Mouse (Mus musculus) lung, postnatal 0 days (tissue): ENCODE data around the gene Caprin1. TPM values are rescaled to one million over a fixed set of nuclear protein-coding genes. Genes with fewer than 3 reads are reported as not detected.

ENCODE experiments used
- ATAC-seq: fragments of 200-750 bp; cut with Nextera tagmentation; 2 replicates; pipeline ENCODE4 v1.8.0; 2017; ENCODE audit warnings: moderate library complexity
- DNase-seq: peaks from one replicate; pipeline ENCODE4 v3.0.0-alpha.2; 2016; ENCODE audit warnings: low spot score
- H3K27ac ChIP-seq: fragments of 300-500 bp; sonication (generic); 2 replicates; pipeline ENCODE4 v1.5.1; 2014; ENCODE audit warnings: antibody characterized with exemption, mild to moderate bottlenecking, low read length, mixed read lengths
- H3K27me3 ChIP-seq: fragments of 300-500 bp; sonication (generic); replicated peaks from 2 replicates; pipeline ENCODE4 v1.6.1; 2014; ENCODE audit warnings: low read length, mixed read lengths; ENCODE audit not compliant: insufficient read depth
- H3K36me3 ChIP-seq: fragments of 300-500 bp; sonication (generic); 2 replicates; pipeline ENCODE4 v1.6.1; 2014; ENCODE audit warnings: low read length, mixed read lengths; ENCODE audit not compliant: insufficient read depth
- H3K4me1 ChIP-seq: fragments of 300-500 bp; sonication (generic); 2 replicates; pipeline ENCODE4 v1.6.1; 2014; ENCODE audit warnings: antibody characterized with exemption, low read depth, low read length, mixed read lengths; ENCODE audit not compliant: insufficient read depth
- H3K4me2 ChIP-seq: fragments of 300-500 bp; sonication (generic); replicated peaks from 2 replicates; pipeline ENCODE4 v1.6.1; 2014; ENCODE audit warnings: low read depth, mild to moderate bottlenecking, low read length, moderate library complexity, mixed read lengths
- H3K4me3 ChIP-seq: fragments of 300-500 bp; sonication (generic); 2 replicates; pipeline ENCODE4 v1.5.1; 2014; ENCODE audit warnings: low read depth, low read length
- H3K9ac ChIP-seq: fragments of 300-500 bp; sonication (generic); replicated peaks from 2 replicates; pipeline ENCODE4 v1.6.1; 2014; ENCODE audit warnings: low read depth, mild to moderate bottlenecking
- H3K9me3 ChIP-seq: fragments of 300-500 bp; sonication (generic); 2 replicates; pipeline ENCODE4 v1.6.1; 2016; ENCODE audit warnings: low read length, mixed read lengths
- CTCF ChIP-seq: IDR thresholded peaks from 2 replicates; pipeline ENCODE4 v1.5.1; 2016; ENCODE audit warnings: antibody characterized with exemption, mild to moderate bottlenecking
- EP300 ChIP-seq: IDR thresholded peaks from 2 replicates; pipeline ENCODE4 v1.6.1; 2016; ENCODE audit warnings: antibody characterized with exemption, mild to moderate bottlenecking, control low read depth
- WGBS: fragments of 180-500 bp; shearing (Covaris S2); extraction: QIAGEN DNeasy Blood & Tissue Kit; methylation state at CpG from one replicate; pipeline ENCODE4 v1.1.7; 2014; 5-methylcytosine and 5-hydroxymethylcytosine counted together
- polyA plus RNA-seq: library from polyadenylated mRNA; unstranded; fragments of >200 nt; fragmentation: Nextera tagmentation; extraction: Ambion mirVana; gene quantifications from 2 replicates; pipeline ENCODE4 v1.2.1, GENCODE M21; 2015

Gene Caprin1
- polyA plus RNA-seq, 1 experiment from 2014 or later: 87.8 TPM

DNA sequence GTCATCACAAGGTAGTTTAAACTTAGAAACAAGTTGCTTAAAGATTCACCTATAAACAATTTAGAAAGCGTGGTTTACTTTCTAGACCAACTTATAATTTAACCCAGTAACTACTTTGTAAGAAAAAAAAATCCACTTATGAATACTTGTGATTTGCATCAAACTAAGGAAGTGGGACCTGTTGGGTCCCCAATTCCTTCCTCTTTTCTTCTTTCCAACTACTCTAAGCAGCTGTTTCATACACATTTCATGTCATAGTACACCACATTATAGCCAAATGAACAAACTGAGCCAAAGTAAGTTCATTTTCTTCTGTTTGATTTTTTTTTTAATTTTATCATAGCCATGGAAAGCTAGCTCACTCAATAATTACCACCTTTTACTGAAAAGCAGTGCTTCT, 11.7 kb downstream of the Caprin1 start:
- DNase-seq (no peak), ATAC-seq (no peak)
- Histone ChIP-seq H3K27ac (no peak overlapping the region), H3K36me3 (peaks cover 9% of the 10 kb centered on the region), H3K4me1 (no peaks in the 10 kb centered on the region), H3K4me3 (no peak overlapping the region), H3K9ac (no peak overlapping the region), H3K9me3 (no peaks in the 10 kb centered on the region), H3K4me2 (no peak overlapping the region), H3K27me3 (no peaks in the 10 kb centered on the region)
- TF ChIP-seq EP300: no peak
- no peak for TF ChIP-seq CTCF
- 94% methylated on average over 1 of the region's 1 CpGs for WGBS

DNA sequence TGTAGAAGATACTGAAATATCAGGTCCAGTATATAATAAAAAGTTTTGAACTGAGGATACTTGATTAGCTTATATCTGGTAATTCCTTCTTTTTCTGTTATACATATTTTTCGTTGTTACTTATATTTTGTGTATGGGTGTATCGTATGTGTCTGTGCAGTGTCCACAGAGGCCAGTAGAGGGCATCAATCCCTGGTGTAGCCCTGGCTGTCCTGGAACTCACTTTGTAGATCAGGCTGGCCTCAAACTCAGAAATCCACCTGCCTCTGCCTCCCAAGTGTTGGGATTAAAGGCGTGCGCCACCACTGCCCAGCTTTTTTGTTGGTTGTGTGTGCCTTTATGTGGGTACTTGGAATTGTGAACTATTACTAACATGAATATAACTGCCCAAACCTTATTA, 12.8 kb downstream of the Caprin1 start:
- no peak for DNase-seq
- H3K9me3 ChIP-seq: no peaks in the 10 kb centered on the region
- H3K4me1 ChIP-seq: no peaks in the 10 kb centered on the region
- TF ChIP-seq EP300: no peak
- peak; percentile 62 for TF ChIP-seq CTCF
- H3K4me3 ChIP-seq: no peak overlapping the region
- H3K27ac ChIP-seq: no peak overlapping the region
- no peak overlapping the region for H3K9ac ChIP-seq
- H3K4me2 ChIP-seq: no peak overlapping the region
- WGBS: 82% methylated on average over 4 of the region's 4 CpGs
- peaks cover 9% of the 10 kb centered on the region for H3K36me3 ChIP-seq
- no peaks in the 10 kb centered on the region for H3K27me3 ChIP-seq
- no peak for ATAC-seq

DNA sequence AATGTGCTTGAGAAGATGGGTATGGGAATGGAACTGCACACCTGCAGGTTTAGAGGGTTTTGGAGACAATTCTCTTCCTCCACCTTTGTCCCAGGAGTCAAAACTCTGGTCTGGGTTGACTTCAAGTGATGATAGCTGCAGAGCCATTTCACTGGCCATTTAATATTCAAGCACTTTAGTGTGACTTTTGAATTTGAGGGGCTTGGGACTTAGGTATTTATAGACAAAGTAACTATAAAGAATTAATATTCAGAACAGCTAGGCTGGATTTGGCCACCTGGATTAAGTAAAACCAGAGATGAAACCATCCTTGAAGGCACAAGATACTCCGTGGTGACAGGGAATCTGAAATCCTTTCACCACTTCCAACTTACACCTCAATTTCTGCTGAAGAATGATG, 35.0 kb downstream of the Caprin1 start:
- Histone ChIP-seq H3K4me2 (no peak overlapping the region), H3K4me1 (no peaks in the 10 kb centered on the region), H3K27ac (no peak overlapping the region), H3K36me3 (no peaks in the 10 kb centered on the region; the same call in 1 of the 2 replicates), H3K9ac (no peak overlapping the region), H3K27me3 (no peaks in the 10 kb centered on the region), H3K4me3 (no peak overlapping the region), H3K9me3 (no peaks in the 10 kb centered on the region)
- 61% methylated on average over 1 of the region's 1 CpGs for WGBS
- no peak for DNase-seq
- TF ChIP-seq CTCF (no peak), EP300 (no peak)
- ATAC-seq: no peak

GRCm38 (mm10) chr2:103761993-103762392, 35.5 kb downstream of the Caprin1 start:
- 29% methylated on average over 4 of the region's 4 CpGs for WGBS
- Histone ChIP-seq H3K9ac (no peak overlapping the region), H3K9me3 (no peaks in the 10 kb centered on the region), H3K27me3 (no peaks in the 10 kb centered on the region), H3K4me3 (peak overlapping the region; percentile 74; the same call in 1 of the 2 replicates), H3K4me2 (peak overlapping the region; percentile 91), H3K36me3 (no peaks in the 10 kb centered on the region; the same call in 1 of the 2 replicates), H3K4me1 (no peaks in the 10 kb centered on the region), H3K27ac (no peak overlapping the region)
- TF ChIP-seq CTCF (no peak), EP300 (no peak)
- ATAC-seq (no peak), DNase-seq (no peak)

DNA sequence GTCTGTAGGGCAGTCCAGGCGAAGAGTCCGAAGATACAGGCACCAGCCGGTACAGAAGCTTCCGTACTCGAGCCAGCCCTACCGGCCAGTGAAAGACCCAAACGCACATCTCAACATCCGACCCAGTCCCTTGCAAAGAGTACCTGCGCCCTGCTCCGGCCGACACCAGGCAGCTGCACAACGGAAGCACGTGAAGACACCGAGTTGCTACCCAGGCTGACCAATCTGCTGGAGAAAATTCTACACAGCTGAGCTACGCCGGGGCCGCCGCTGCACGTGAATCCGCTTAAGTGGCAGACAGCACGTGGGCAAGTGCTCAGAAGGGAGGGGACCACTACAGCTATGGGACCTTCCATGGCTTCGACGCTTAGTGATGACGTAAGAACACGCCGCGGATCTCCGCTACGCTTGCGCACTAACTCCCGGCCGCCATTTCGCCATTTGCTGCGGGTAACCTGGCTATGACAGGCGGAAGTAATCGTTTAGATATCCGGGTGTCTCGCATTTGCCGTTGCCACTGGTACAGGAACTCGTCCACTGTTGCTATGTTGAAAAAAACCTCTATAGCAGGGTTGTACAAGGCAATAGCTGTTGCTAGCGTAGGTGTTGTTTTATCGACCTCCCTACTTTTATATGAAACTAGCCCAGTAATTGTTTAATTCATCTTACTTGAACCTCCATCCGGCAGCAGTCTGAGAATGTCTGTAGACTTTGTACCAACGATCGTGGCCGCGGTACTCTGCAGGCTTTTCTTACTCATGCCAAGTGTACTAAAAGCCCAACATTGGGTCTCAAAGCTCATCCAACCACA, 36.3 kb downstream of the Caprin1 start, which contains the start of gene Nat10:
Gene Nat10 (minus strand): TSS at position 365 of the 811 bp plus-strand sequence.
- DNase-seq: peak; percentile 99
- Histone ChIP-seq H3K9ac (peak within 1 kb of the TSS; percentile 48), H3K4me3 (peak within 1 kb of the TSS; percentile 74), H3K27me3 (no peaks in the 10 kb centered on the region), H3K4me1 (no peaks in the 10 kb centered on the region), H3K27ac (peak within 1 kb of the TSS; percentile 64), H3K4me2 (peak within 1 kb of the TSS; percentile 91), H3K9me3 (no peaks in the 10 kb centered on the region), H3K36me3 (no peaks in the 10 kb centered on the region; the same call in 1 of the 2 replicates)
- ATAC-seq: peak; percentile 98
- under 1% methylated on average over 47 of the region's 47 CpGs for WGBS
- TF ChIP-seq EP300 (peak; percentile 56; the same call in 1 of the 2 replicates), CTCF (no peak)

DNA sequence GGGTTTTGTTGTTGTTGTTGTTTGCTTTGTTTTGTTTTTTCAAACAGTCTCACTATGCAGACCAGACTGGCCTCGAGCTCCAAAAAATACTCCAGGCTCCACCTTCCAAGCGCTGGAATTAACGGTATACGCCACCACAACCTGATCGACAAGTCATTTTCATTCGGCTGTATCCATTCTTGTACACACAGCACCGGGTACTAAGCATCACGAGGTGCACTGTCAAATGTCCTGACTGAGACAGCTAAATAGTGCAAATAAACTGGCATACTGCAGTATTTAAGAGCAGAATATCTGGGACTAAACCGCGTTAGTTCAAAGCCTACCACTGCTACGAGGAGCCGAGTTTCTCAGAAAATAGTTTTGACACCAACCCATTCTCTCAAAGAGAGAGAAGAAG, 37.0 kb downstream of the Caprin1 start:
- DNase-seq: peak; percentile 16
- ATAC-seq: peak; percentile 2; the same call in 1 of the 2 replicates
- peak overlapping the region; percentile 91 for H3K4me2 ChIP-seq
- TF ChIP-seq CTCF: no peak
- no peak for TF ChIP-seq EP300
- H3K27ac ChIP-seq: peak overlapping the region; percentile 64
- no peaks in the 10 kb centered on the region for H3K9me3 ChIP-seq
- H3K4me3 ChIP-seq: peak overlapping the region; percentile 74
- H3K27me3 ChIP-seq: no peaks in the 10 kb centered on the region
- H3K4me1 ChIP-seq: no peaks in the 10 kb centered on the region
- H3K9ac ChIP-seq: peak overlapping the region; percentile 48
- no peaks in the 10 kb centered on the region for H3K36me3 ChIP-seq
- under 1% methylated on average over 12 of the region's 12 CpGs for WGBS
